Mouse (Mus musculus) neural tube, embryonic 15.5 days (tissue): ENCODE data around the gene Elovl4. TPM values are rescaled to one million over a fixed set of nuclear protein-coding genes. Genes with fewer than 3 reads are reported as not detected.

Source experiments
- polyA plus RNA-seq: library from polyadenylated mRNA; unstranded; fragments of >200 nt; fragmentation: Nextera tagmentation; extraction: Ambion mirVana; gene quantifications from 2 replicates; pipeline ENCODE4 v1.2.1, GENCODE M21; 2015

The Elovl4 gene
- polyA plus RNA-seq, 1 experiment from 2014 or later, result 139 TPM

Other genes starting within 250 kb of the Elovl4 start
- 3.4 and 9.3 TPM in 2 replicates for gene Ttk, start 28.4 kb upstream of the Elovl4 start, polyA plus RNA-seq
- gene Bckdhb, start 118.9 kb upstream of the Elovl4 start, polyA plus RNA-seq, result 39.9 and 43.4 TPM in 2 replicates